Mouse (Mus musculus) MEL (cell line): Measurements from ENCODE around the gene Dhrs7b. TPM values are rescaled to one million over a fixed set of nuclear protein-coding genes. Genes with fewer than 3 reads are reported as not detected.

ENCODE experiments used
- DNase-seq: peaks from one replicate; pipeline ENCODE4 v3.0.0; 2011; ENCODE audit warnings: low read depth, low spot score
- H3K27ac ChIP-seq: 2 replicates; pipeline ENCODE4 v1.5.1; 2012; ENCODE audit warnings: low read depth, mild to moderate bottlenecking, control low read depth, low read length, moderate library complexity; ENCODE audit not compliant: control insufficient read depth
- H3K27me3 ChIP-seq, 2 experiments: fragments of 150-350 bp in 1 of 2; sonication (generic) in 1 of 2; 2 replicates each; pipeline ENCODE4 v1.6.1; 2012; ENCODE audit warnings: low read length in 2 of 2, mild to moderate bottlenecking in 2 of 2, improper control_type of control experiment in 1 of 2, moderate library complexity in 1 of 2; ENCODE audit not compliant: insufficient read depth in 2 of 2, control insufficient read depth in 1 of 2
- H3K36me3 ChIP-seq, 2 experiments: 2 replicates each; pipeline ENCODE4 v1.6.1; 2012 to 2014; ENCODE audit warnings: low read length in 2 of 2, improper control_type of control experiment in 1 of 2, inconsistent platforms in 1 of 2, mild to moderate bottlenecking in 1 of 2; ENCODE audit not compliant: insufficient read depth in 2 of 2, control insufficient read depth in 1 of 2
- H3K4me1 ChIP-seq, 2 experiments: fragments of 150-350 bp in 1 of 2; sonication (generic) in 1 of 2; 2 replicates each; pipeline ENCODE4 v1.6.1; 2012; ENCODE audit warnings: low read length in 2 of 2, improper control_type of control experiment in 1 of 2, mild to moderate bottlenecking in 1 of 2; ENCODE audit not compliant: insufficient read depth in 2 of 2, control insufficient read depth in 1 of 2
- H3K4me3 ChIP-seq, 2 experiments: fragments of 150-350 bp in 1 of 2; sonication (generic) in 1 of 2; 2 replicates each; pipeline ENCODE4 v1.5.1; 2012; ENCODE audit warnings: low read depth in 2 of 2, low read length in 2 of 2, mild to moderate bottlenecking in 2 of 2, moderate library complexity in 2 of 2, control low read depth in 1 of 2, improper control_type of control experiment in 1 of 2; ENCODE audit not compliant: control insufficient read depth in 1 of 2, insufficient read depth in 1 of 2
- H3K79me2 ChIP-seq: 2 replicates; pipeline ENCODE4 v1.6.1; 2012; ENCODE audit warnings: mild to moderate bottlenecking, low read length, moderate library complexity; ENCODE audit not compliant: control insufficient read depth, poor library complexity, insufficient read depth
- H3K9ac ChIP-seq: 2 replicates; pipeline ENCODE4 v1.6.1; 2012; ENCODE audit warnings: low read depth, mild to moderate bottlenecking, control low read depth, low read length, moderate library complexity; ENCODE audit not compliant: control insufficient read depth, poor library complexity, severe bottlenecking
- H3K9me3 ChIP-seq: fragments of 150-350 bp; sonication (generic); replicated peaks from 2 replicates; pipeline ENCODE4 v1.6.1; 2012; ENCODE audit warnings: mild to moderate bottlenecking, low read length, improper control_type of control experiment, moderate library complexity; ENCODE audit not compliant: insufficient read depth
- BHLHE40 ChIP-seq: IDR thresholded peaks from 2 replicates; pipeline ENCODE4 v1.6.1; 2012; ENCODE audit warnings: low read depth, mild to moderate bottlenecking, inconsistent platforms, low read length, improper control_type of control experiment, borderline replicate concordance
- CHD1 ChIP-seq: IDR thresholded peaks from 2 replicates; pipeline ENCODE4 v1.6.1; 2012; ENCODE audit warnings: low read depth, mild to moderate bottlenecking, inconsistent platforms, low read length, improper control_type of control experiment
- CHD2 ChIP-seq: IDR thresholded peaks from 2 replicates; pipeline ENCODE4 v1.6.1; 2011; ENCODE audit warnings: low read length, improper control_type of control experiment
- E2F4 ChIP-seq: IDR thresholded peaks from 2 replicates; pipeline ENCODE4 v1.6.1; 2011; ENCODE audit warnings: low read depth, low read length, improper control_type of control experiment, borderline replicate concordance
- ETS1 ChIP-seq: IDR thresholded peaks from 2 replicates; pipeline ENCODE4 v1.6.1; 2012; ENCODE audit warnings: low read depth, mild to moderate bottlenecking, inconsistent platforms, low read length, improper control_type of control experiment, moderate library complexity
- GABPA ChIP-seq: IDR thresholded peaks from 2 replicates; pipeline ENCODE4 v1.6.1; 2012; ENCODE audit warnings: low read depth, mild to moderate bottlenecking, inconsistent platforms, low read length, improper control_type of control experiment, moderate library complexity
- GATA1 ChIP-seq: IDR thresholded peaks from 2 replicates; pipeline ENCODE4 v1.6.1; 2011; ENCODE audit warnings: low read depth, low read length, improper control_type of control experiment
- HCFC1 ChIP-seq: IDR thresholded peaks from 2 replicates; pipeline ENCODE4 v1.6.1; 2012; ENCODE audit warnings: low read depth, mild to moderate bottlenecking, inconsistent platforms, low read length, improper control_type of control experiment, moderate library complexity
- MAX ChIP-seq: IDR thresholded peaks from 2 replicates; pipeline ENCODE4 v1.6.1; 2011; ENCODE audit warnings: low read length, improper control_type of control experiment
- MXI1 ChIP-seq: IDR thresholded peaks from 2 replicates; pipeline ENCODE4 v1.6.1; 2011; ENCODE audit warnings: mild to moderate bottlenecking, low read depth, low read length, improper control_type of control experiment
- NELFE ChIP-seq: IDR thresholded peaks from 2 replicates; pipeline ENCODE4 v1.6.1; 2011; ENCODE audit warnings: low read depth, low read length, improper control_type of control experiment
- POLR2A ChIP-seq, 2 experiments: IDR thresholded peaks; 2 replicates each; pipeline ENCODE4 v1.6.1; 2011 to 2012; ENCODE audit warnings: low read length in 2 of 2, mild to moderate bottlenecking in 2 of 2, control low read depth in 1 of 2, improper control_type of control experiment in 1 of 2, low read depth in 1 of 2, moderate library complexity in 1 of 2; ENCODE audit not compliant: control insufficient read depth in 1 of 2, insufficient read depth in 1 of 2, poor library complexity in 1 of 2
- POLR2AphosphoS5 ChIP-seq: IDR thresholded peaks from 2 replicates; pipeline ENCODE4 v1.6.1; 2012; ENCODE audit warnings: low read depth, borderline replicate concordance, mild to moderate bottlenecking, inconsistent platforms, low read length, moderate library complexity, mixed read lengths
- RCOR1 ChIP-seq: IDR thresholded peaks from 2 replicates; pipeline ENCODE4 v1.6.1; 2012; ENCODE audit warnings: low read depth, mild to moderate bottlenecking, inconsistent platforms, low read length, improper control_type of control experiment
- SIN3A ChIP-seq: IDR thresholded peaks from 2 replicates; pipeline ENCODE4 v1.6.1; 2012; ENCODE audit warnings: low read length, improper control_type of control experiment, inconsistent platforms
- TAL1 ChIP-seq: IDR thresholded peaks from 2 replicates; pipeline ENCODE4 v1.6.1; 2012; ENCODE audit warnings: mild to moderate bottlenecking, inconsistent platforms, low read length, moderate library complexity, mixed read lengths
- TBP ChIP-seq: IDR thresholded peaks from 2 replicates; pipeline ENCODE4 v1.8.0; 2011; ENCODE audit warnings: low read depth, low read length, improper control_type of control experiment
- USF1 ChIP-seq: IDR thresholded peaks from 2 replicates; pipeline ENCODE4 v1.6.1; 2014; ENCODE audit warnings: low read depth, mild to moderate bottlenecking, inconsistent platforms, low read length, improper control_type of control experiment, moderate library complexity
- ZC3H11A ChIP-seq: IDR thresholded peaks from 2 replicates; pipeline ENCODE4 v1.6.1; 2012; ENCODE audit warnings: low read depth, mild to moderate bottlenecking, inconsistent platforms, low read length, improper control_type of control experiment
- ZKSCAN1 ChIP-seq: IDR thresholded peaks from 2 replicates; pipeline ENCODE4 v1.6.1; 2012; ENCODE audit warnings: low read depth, mild to moderate bottlenecking, inconsistent platforms, low read length, improper control_type of control experiment, moderate library complexity
- ZMIZ1 ChIP-seq: IDR thresholded peaks from 2 replicates; pipeline ENCODE4 v1.6.1; 2012; ENCODE audit warnings: low read depth, mild to moderate bottlenecking, inconsistent platforms, low read length, improper control_type of control experiment, moderate library complexity
- polyA plus RNA-seq, 2 experiments: library from polyadenylated mRNA; stranded (reverse) in 1 of 2; unstranded in 1 of 2; fragments of >175 nt in 1 of 2; fragments of >200 nt in 1 of 2; gene quantifications; 2 replicates each; pipeline versions ENCODE4 v1.2.1 to v1.2.4; 2012; ENCODE audit warnings: low replicate concordance in 2 of 2, low read depth in 1 of 2; ENCODE audit not compliant: insufficient read length in 2 of 2, insufficient read depth in 1 of 2, missing spikeins in 1 of 2
- total RNA-seq: library from RNA; depleted of rRNA; stranded (reverse); fragments of 300-350 nt; gene quantifications from 2 replicates; pipeline ENCODE4 v1.2.3, GENCODE M21; 2012

The Dhrs7b gene
- total and polyA plus RNA-seq, 3 experiments, result 49.5 to 94.7 (median 81.5) TPM

DNA sequence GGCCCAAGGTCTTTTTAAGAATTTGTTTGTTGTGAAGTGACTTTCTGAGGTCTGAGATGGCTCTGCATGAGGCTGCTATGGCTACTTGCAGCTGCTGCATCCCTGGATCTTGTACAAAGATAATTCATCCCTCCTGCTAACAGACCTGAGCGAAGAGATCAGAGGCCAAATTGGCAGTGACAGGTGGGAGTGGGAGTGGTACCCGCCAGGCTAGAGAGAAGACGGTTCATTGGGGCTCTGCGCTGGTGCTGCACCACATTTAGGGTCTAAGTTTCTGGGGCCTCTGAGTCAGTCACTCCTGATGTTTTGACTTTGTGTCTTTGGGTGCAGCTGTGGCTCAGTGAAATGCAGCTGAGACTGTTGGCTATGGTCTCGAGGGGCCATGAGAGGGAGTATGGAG is 13.0 kb downstream of the Dhrs7b start:
- DNase-seq, result no peak
- H3K36me3 ChIP-seq, result peaks cover 0 to 4% of the 10 kb centered on the region in 2 experiments; a peak in 2 of 4 replicates
- TF ChIP-seq ETS1 (no peak), RCOR1 (no peak)
- no peaks in the 10 kb centered on the region for H3K4me1 ChIP-seq
- H3K27ac ChIP-seq, result no peak overlapping the region
- H3K4me3 ChIP-seq, result no peak overlapping the region
- H3K9me3 ChIP-seq, result no peaks in the 10 kb centered on the region
- H3K79me2 ChIP-seq, result peaks cover 2% of the 10 kb centered on the region; the same call in 1 of the 2 replicates
- H3K9ac ChIP-seq, result no peak overlapping the region
- no peaks in the 10 kb centered on the region for H3K27me3 ChIP-seq

DNA sequence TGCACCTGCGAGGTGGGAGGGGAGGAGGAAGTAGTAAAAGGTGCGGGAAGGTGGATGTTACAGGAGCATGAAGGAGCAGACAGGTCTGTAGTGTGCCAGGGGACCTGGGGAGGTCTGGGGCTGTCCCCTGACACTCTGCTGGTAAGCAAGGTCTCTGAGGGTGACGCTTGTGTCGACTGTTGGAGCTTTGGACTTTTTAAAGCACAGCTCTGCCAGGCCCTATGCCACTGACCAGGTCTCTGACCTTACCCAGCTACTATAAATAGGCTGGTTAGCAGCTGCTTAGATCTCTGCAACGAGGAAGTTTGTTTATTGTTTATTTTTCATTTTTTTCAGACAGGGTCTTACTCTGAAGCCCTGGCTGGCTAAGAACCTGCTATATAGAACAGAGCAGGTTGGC is 15.0 kb downstream of the Dhrs7b start:
- no peak for DNase-seq
- Histone ChIP-seq H3K9me3 (no peaks in the 10 kb centered on the region), H3K79me2 (no peaks in the 10 kb centered on the region), H3K4me3 (no peak overlapping the region), H3K4me1 (no peaks in the 10 kb centered on the region), H3K36me3 (peaks cover 0 to 10% of the 10 kb centered on the region in 2 experiments; a peak in 2 of 4 replicates), H3K27me3 (no peaks in the 10 kb centered on the region), H3K27ac (no peak overlapping the region), H3K9ac (no peak overlapping the region)
- no peak for TF ChIP-seq SIN3A
- no peak for TF ChIP-seq MXI1
- no peak for TF ChIP-seq ETS1
- TF ChIP-seq ZC3H11A, result no peak
- no peak for TF ChIP-seq USF1
- TF ChIP-seq ZMIZ1, result no peak
- no peak for TF ChIP-seq MAX
- no peak for TF ChIP-seq BHLHE40
- no peak for TF ChIP-seq TBP
- TF ChIP-seq ZKSCAN1, result no peak
- TF ChIP-seq HCFC1, result no peak
- TF ChIP-seq CHD2, result no peak
- TF ChIP-seq POLR2A (IDR thresholded peaks at IDR 0.05; ENCODE audit: control insufficient read depth in 1 of 2, insufficient read depth in 1 of 2, low read depth in 1 of 2, low read length in 2 of 2, poor library complexity in 1 of 2), result no peak
- no peak for TF ChIP-seq POLR2AphosphoS5
- no peak for TF ChIP-seq GATA1
- TF ChIP-seq TAL1, result no peak
- no peak for TF ChIP-seq GABPA
- TF ChIP-seq CHD1, result no peak
- TF ChIP-seq E2F4, result no peak
- no peak for TF ChIP-seq NELFE
